Mouse (Mus musculus) retina, adult 2 months (tissue): ENCODE data around the gene Cox7a2l.

ENCODE experiments used
- DNase-seq: peaks from one replicate; pipeline ENCODE4 v3.0.0-alpha.2; 2012; ENCODE audit warnings: low read depth, low spot score

Gene Cox7a2l

GRCm38 (mm10) chr17:83526624-83527532 is 9.7 kb upstream of the Cox7a2l start:
- no peak for DNase-seq

DNA sequence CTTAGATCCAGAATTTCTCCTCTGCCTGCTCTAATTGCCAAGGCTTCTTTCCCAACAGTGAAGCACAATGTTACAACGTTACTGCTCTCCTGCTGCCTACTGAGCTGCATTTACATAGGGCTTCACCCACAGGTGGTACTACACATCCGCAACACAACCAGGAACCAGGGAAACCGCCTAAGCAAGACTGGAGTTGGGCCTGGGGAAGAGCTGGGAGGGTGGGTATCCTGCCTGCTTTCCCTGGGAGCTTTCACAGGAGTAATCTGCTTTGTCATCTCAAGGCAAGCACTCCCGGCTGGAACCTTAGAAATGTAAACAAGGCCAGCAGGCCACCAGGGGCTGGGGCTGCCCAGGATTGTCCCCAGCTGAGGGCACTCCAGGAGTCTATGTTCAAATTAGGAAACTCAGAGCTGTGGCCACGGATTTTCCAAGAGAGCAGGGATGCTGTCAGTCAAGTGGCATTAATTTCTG is 9.0 kb upstream of the Cox7a2l start:
- DNase-seq: no peak

DNA sequence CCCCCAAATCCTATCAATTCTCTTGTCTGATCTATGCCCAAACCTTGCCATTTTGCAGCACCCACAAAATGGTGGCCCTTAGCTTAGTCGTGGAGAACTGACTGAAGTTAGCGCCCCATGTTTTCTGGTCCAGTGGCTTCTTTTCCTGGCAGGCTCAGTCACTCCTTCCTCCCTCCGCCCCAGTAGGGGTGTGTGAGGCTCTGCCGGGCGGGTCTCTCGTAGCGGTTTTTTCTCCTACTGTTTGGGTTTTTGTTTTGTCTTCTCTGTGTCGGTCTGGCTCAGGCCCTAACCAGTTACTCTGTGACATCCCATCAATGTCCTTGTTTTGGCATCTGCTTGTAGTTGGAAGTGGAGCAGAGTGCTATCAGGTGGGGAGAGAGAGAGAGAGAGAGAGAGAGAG is 8.5 kb upstream of the Cox7a2l start:
- no peak for DNase-seq

- DNase-seq: no peak
Observed at GRCm38 (mm10) chr17:83524753-83525152, 7.6 kb upstream of the Cox7a2l start.

- DNase-seq: no peak
Observed at GRCm38 (mm10) chr17:83522590-83523379, 5.7 kb upstream of the Cox7a2l start.

DNA sequence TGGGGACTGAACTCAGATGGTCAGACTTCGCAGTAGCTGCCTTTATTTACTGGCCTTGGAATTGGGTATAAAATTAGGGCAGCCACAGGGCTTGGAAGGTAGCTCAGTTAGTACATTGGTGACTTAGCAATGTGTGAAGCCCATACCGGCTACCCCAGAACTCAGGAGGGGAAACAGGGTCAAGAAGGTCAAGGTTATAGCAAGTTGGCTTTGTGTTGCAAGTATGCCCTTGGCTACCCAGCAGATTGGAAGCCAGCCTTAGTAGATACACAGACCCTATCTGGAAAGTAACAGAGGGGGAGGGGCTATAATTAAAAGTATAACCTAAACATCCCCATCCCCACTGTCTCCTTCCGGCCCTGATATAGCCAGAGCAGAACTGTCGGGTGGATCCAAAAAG is 4.8 kb upstream of the Cox7a2l start:
- no peak for DNase-seq

DNA sequence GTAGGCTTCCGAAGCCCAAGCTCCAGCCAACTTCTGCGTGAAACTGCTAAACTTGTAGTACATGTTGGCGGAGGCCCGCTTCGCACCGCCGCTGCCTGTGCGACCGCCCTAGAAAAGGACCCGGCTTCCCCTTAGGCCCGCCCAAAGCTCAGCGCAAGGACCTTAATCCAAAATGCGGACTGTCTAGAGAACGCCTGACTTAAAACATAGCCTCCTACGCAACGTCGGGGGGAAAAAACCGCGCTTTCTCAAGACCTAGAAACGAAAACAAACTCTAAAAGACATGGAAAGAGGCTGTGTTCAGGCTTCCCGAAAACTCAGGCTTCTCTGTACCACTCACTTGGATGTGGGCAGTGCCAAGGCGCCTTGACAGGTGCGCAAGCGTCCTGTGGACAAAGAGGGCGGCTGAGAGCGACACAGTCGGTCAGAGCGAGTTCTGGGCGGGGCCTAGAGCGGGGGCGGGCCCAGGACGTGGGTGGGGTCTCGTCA is 2.9 kb downstream of the Cox7a2l start:
- DNase-seq: peak; percentile 88

DNA sequence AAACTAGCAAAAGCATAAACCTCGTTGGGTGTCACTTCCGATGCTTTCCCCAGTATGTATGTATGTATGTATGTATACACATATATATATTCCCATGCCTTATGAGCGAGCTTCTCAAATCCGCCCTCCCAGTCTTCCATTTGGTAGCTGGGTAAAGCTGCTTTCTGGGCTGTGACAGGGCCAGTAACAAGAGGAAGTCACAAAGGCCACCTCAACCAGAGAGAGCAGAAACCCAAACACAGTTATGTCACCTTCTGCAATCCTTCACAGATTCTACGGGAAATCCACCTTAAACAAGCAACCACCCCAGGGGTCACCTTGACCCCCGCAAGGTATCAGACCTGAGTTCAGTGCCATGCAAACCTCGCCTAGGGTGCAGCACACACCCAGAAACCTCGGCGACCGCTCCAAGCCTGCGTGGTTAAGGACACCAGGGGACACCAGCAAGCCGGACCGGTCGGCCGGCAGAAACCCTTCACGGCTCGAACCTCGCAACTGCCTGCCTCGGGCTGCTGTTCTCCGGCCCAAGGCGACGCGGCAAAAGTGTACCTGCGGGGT is 3.4 kb downstream of the Cox7a2l start:
- no peak for DNase-seq

GRCm38 (mm10) chr17:83512130-83512529 is 5.0 kb downstream of the Cox7a2l start:
- no peak for DNase-seq

DNA sequence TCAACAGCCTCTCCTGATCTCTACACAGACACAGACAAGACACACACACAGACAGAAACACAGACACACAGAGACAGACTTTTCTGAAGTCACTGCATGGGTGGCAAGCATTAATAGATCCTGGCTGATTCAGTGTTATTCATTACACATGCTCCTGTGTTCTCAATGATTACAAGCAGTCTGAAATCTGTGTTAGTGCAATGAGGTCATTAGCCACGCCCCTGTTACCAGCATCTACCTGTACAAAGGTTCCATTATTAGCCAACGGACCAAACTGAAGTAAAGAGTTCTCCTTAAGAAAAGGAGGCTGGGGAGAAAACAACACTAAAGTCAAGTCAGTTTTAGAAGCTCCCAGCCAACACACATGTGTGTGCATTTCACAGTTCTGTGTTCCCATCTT is 13.4 kb downstream of the Cox7a2l start:
- no peak for DNase-seq

DNA sequence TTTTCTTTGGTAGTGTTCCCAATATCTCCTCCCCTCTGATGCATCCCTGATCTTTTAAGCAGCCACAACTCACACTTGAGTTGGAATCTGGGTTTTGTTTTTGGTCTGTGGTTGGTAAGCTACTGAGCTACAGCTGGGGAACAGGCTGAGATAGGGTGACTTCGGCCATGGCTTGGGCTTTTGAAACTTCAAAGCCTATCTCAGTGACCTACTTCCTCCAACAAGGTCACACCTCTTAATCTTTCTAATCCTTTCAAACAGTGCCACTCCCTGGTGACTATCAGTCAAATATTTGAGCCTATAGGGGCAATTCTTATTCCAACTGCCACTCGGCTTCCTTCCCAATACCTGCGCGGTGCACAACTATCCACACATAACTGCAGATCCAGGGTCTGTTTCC is 17.4 kb downstream of the Cox7a2l start:
- no peak for DNase-seq

GRCm38 (mm10) chr17:83498889-83499288 is 18.2 kb downstream of the Cox7a2l start:
- DNase-seq: no peak

- DNase-seq: no peak
Observed at GRCm38 (mm10) chr17:83487762-83488161, 29.4 kb downstream of the Cox7a2l start.

DNA sequence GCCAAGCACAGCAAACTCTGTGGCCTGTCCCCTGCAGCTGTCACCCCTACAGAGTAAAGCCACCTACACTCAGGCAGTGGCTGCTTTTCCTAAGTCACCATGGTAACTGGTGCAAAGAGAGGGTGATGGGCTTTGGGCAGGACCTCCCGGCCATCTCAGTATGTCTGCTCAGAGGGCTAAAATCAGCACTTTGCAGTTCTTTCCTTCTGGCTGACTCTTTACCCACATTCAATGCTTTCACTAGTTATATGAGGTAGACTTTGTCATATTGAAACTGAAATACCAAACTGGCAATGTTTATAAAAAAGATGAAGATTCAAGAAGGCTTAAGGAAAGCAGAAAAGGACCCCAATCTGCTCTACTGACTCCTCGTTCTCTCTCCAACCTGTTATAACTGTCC is 33.3 kb downstream of the Cox7a2l start:
- DNase-seq: no peak

DNA sequence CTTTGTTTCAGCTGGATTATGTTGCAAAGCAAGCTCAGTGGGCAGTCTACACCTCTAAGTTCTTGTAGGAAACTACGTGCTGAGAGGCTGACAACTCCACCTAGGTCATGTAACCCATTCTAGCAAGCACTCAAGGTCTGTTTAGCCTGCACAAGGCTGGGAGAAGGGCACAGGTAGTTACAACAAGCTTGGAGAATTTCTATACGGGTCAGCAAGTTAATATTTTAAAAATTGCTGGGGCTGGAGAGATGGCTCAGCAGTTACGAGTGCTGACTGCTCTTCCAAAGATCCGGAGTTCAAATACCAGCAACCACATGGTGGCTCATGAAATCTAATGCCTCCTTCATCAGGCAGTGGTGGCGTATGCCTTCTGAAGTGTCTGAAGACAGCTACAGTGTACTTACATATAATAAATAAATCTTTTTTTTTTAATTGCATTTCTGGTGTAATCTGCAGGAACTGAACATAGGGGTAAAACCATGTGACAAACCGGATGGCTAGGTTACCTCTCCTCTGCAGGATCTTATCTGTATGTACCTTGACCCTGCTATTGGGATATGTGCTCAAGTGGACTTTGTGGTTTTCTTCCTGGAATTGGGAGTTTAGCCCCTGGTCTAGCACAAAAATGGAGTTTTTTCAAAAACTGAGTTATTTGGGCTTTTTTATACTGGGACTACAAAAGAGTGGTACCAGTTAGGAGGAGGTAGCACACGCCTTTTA is 34.2 kb downstream of the Cox7a2l start:
- DNase-seq: no peak

DNA sequence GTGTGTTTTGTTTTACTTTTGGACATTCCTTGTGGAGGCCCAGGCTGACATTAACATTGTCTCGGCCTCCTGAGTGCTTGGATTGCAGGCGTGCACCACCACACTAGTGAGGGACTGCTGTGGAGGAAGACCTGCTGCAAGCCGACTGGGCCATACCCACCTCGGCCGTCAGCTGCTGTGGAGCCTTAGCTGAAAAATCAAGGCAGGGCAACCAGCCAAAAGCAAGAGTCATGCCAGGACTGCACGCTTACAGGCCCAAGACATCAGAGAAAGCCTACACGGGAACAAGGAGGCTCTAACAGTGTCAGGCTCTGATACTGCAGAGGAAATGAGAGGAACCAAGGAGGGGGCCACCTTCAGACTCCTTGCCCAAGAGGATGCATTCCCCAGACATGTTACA is 35.6 kb downstream of the Cox7a2l start:
- no peak for DNase-seq

DNA sequence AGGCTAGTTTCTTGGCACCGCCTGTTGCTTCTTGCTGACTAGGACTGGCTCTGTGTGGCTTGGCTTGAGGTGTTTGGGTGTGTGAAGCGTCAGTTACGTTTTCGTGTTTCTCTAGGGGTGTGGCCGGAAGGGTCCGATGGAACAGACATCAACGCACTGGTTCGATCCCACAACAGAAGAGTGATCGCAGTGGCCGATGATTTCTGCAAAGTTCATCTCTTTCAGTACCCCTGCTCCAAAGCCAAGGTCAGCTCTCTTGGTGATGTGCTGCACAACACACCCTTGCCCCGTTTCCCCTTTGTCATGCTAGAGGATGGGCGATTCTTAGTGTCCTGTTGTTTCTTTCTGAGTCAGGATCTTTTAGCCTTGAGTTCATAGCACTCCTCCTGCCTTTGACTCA is 40.0 kb downstream of the Cox7a2l start:
- DNase-seq: no peak

DNA sequence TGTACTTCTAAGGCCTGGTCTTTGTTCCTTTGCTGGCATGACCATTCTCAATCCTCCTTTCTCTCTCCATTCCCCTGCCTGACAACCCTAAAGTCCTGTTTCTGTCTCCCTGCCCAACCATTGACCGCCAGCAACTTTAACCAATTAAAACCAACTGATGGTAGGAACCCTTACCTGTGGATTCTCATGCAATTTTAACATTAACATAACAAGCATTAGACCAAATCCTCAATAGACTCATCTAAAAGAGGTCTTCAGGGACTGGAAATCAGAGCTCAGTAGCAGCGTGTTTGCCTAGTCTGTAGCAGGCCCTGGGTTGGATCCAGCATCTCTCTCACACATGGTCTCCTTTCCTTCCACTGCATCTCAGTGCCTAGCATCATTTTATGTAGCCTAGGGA is 47.5 kb downstream of the Cox7a2l start:
- no peak for DNase-seq

- DNase-seq: no peak
Observed at GRCm38 (mm10) chr17:83466697-83467251, 50.4 kb downstream of the Cox7a2l start.

DNA sequence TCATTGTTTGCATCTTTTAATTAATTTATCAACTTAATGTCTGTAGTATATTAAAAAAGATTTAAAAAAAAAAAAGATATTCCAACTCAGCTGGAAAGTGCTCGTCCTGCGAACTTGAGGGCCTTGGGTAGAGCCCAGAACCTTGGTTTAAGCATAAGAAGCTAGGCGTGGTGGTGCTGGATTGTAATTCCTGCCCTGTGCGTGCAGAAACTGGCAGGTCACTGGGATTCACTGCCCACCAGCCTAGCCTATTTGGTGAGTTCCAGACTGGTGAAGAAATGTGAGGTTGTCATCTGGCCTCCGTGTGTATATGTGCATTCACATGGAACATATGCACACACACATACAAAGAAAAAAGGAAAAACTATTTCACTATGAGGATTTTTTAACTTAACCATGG is 51.2 kb downstream of the Cox7a2l start:
- DNase-seq: no peak

DNA sequence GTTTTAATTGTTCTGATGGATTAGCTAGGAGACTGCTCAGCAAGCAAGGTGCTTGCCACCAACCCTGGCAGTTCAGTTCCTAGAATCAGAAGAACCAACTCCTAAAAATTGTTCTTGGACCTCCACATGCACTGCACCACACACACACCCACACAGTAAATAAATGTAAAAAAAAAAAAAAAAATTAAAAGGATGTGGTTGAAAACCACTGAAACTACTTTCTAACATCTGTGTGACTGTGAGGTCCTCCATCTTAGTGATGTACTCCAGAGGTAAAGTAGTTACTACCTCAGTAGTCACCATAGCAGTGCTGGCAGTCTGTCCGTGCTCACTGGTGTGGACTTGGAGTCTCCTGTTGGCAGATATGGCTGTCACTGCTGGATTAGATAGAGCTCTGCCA is 59.9 kb downstream of the Cox7a2l start:
- no peak for DNase-seq
